Mouse (Mus musculus): Measurements from ENCODE around the gene Tcp10b. TPM values are rescaled to one million over a fixed set of nuclear protein-coding genes. Genes with fewer than 3 reads are reported as not detected.
"Not testable (repeated sequence)": the region's sequence is repeated elsewhere in the genome, so short reads cannot be mapped to it uniquely, and the experiment has no call there.

The Tcp10b gene
- under 1 TPM; 0.10 to 0.32 TPM for total RNA-seq (2021)
- long read RNA-seq, experiment 1: 0 reads
- long read RNA-seq, experiment 2: 0 reads

- DNase-seq: not testable (repeated sequence)
Observed at GRCm38 (mm10) chr17:13060804-13061203, at the start of gene Tcp10b. Gene Tcp10b, plus strand, starts transcription at chr17:13061104.

GRCm38 (mm10) chr17:13013316-13013715 is 47.6 kb upstream of the Tcp10b start:
- DNase-seq: no peak

GRCm38 (mm10) chr17:13036627-13037192 is 24.2 kb upstream of the Tcp10b start:
- DNase-seq: not testable (repeated sequence)

- peak; percentile 20 for DNase-seq
Observed at GRCm38 (mm10) chr17:13043846-13044673, 16.8 kb upstream of the Tcp10b start.

GRCm38 (mm10) chr17:13052124-13052813 is 8.6 kb upstream of the Tcp10b start, which contains the start of gene Gpr31b:
Gene Gpr31b, minus strand, starts transcription at chr17:13052296.
- DNase-seq: not testable (repeated sequence)

- not testable (repeated sequence) for DNase-seq
Observed at GRCm38 (mm10) chr17:13062882-13063281, 2.0 kb downstream of the Tcp10b start.

GRCm38 (mm10) chr17:13067864-13068385 is 7.0 kb downstream of the Tcp10b start:
- DNase-seq: not testable (repeated sequence)

- DNase-seq: not testable (repeated sequence)
Observed at GRCm38 (mm10) chr17:13069227-13069626, 8.3 kb downstream of the Tcp10b start.

- DNase-seq: not testable (repeated sequence)
Observed at GRCm38 (mm10) chr17:13091510-13091909, 30.6 kb downstream of the Tcp10b start.

- DNase-seq: not testable (repeated sequence)
Observed at GRCm38 (mm10) chr17:13092100-13092764, 31.3 kb downstream of the Tcp10b start.

- DNase-seq: not testable (repeated sequence)
Observed at GRCm38 (mm10) chr17:13092960-13093359, 32.1 kb downstream of the Tcp10b start.

GRCm38 (mm10) chr17:13106563-13106962 is 45.7 kb downstream of the Tcp10b start:
- not testable (repeated sequence) for DNase-seq

- not testable (repeated sequence) for DNase-seq
Observed at GRCm38 (mm10) chr17:13112504-13113291, 51.8 kb downstream of the Tcp10b start.

- DNase-seq: not testable (repeated sequence)
Observed at GRCm38 (mm10) chr17:13123308-13124038, 62.6 kb downstream of the Tcp10b start.

GRCm38 (mm10) chr17:13124241-13124640 is 63.3 kb downstream of the Tcp10b start:
- DNase-seq: not testable (repeated sequence)

GRCm38 (mm10) chr17:13129324-13129723 is 68.4 kb downstream of the Tcp10b start:
- DNase-seq: not testable (repeated sequence)

- not testable (repeated sequence) for DNase-seq
Observed at GRCm38 (mm10) chr17:13129737-13130465, 69.0 kb downstream of the Tcp10b start.

- not testable (repeated sequence) for DNase-seq
Observed at GRCm38 (mm10) chr17:13131710-13132109, 70.8 kb downstream of the Tcp10b start, which contains the start of gene Unc93a. Gene Unc93a, minus strand, starts transcription at chr17:13131810.
